Comparison of ENCODE assay signal across 27 mouse cellular contexts in the genomic region with DNA sequence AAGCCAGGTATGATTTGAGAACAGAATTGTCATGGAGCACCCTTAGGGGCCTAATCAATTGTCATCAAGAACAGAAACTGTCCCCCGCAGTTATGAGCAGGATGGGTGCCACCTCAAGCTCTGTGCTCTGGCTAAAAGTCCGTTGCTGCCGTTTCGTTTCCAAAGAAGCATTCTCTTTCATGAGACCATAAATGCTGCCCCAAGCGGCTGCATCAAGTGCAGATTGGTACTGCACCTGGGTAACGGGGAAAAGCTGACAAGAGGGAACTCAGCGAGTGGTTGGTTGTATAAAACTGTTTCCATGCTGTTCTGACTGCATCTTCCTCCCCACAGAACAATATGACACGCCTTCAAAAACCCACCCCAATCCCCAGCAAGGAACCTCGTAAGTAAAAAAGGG.
DNase-seq lines count a peak whose midpoint lies in the region; ATAC-seq and TF ChIP-seq lines count a peak whose summit lies in the region.
"Had no signal": no experiment of that assay in that cellular context is flagged by ENCODE, and none has a peak within 500 bp of the region (broad histone marks: within the 10 kb centered on the region; RNA-seq: fewer than 3 reads in every experiment).

No protein-coding gene starts in this region.

- no peak overlapping the region for H3K4me3 ChIP-seq in forebrain, postnatal 0 days (ENCODE audit: low read depth, low read length)
- no peak overlapping the region for H3K4me3 ChIP-seq in forebrain, embryonic 10.5 days
- no peak overlapping the region for H3K4me3 ChIP-seq in heart, adult 2 months
- H3K4me3 ChIP-seq in left cerebral cortex, adult 2 months: no peak overlapping the region
- H3K4me3 ChIP-seq in cortical plate, adult 2 months (ENCODE audit: insufficient read depth, low read length): no peak overlapping the region
- H3K4me3 ChIP-seq: forebrain, embryonic 12.5 days; forebrain, embryonic 15.5 days; heart, embryonic 10.5 days; heart, embryonic 13.5 days; hindbrain, embryonic 12.5 days; intestine, embryonic 15.5 days had no signal

- peaks cover 2% of the 10 kb centered on the region; the same call in 1 of the 2 replicates for H3K79me2 ChIP-seq in heart, adult 2 months (replicated peaks; ENCODE audit: control insufficient read depth, insufficient read depth, low read length)

- no peaks in the 10 kb centered on the region for H3K27me3 ChIP-seq in forebrain, postnatal 0 days (ENCODE audit: insufficient read depth, low read length)
- H3K27me3 ChIP-seq in forebrain, embryonic 10.5 days (ENCODE audit: poor library complexity, severe bottlenecking): no peaks in the 10 kb centered on the region
- no peaks in the 10 kb centered on the region for H3K27me3 ChIP-seq in heart, adult 2 months (ENCODE audit: control insufficient read depth, insufficient read depth, low read length)
- H3K27me3 ChIP-seq: forebrain, embryonic 12.5 days; forebrain, embryonic 15.5 days; heart, embryonic 13.5 days; hindbrain, embryonic 12.5 days; intestine, embryonic 15.5 days; Patski had no signal

- H3K9me3 ChIP-seq in forebrain, postnatal 0 days (ENCODE audit: low read length): no peaks in the 10 kb centered on the region
- H3K9me3 ChIP-seq in forebrain, embryonic 10.5 days: no peaks in the 10 kb centered on the region
- H3K9me3 ChIP-seq: forebrain, embryonic 12.5 days; forebrain, embryonic 15.5 days; G1E; heart, embryonic 10.5 days; heart, embryonic 13.5 days; hindbrain, embryonic 12.5 days; intestine, embryonic 15.5 days had no signal

- H3K4me1 ChIP-seq in forebrain, postnatal 0 days (ENCODE audit: insufficient read depth): no peaks in the 10 kb centered on the region
- peaks cover 6% of the 10 kb centered on the region for H3K4me1 ChIP-seq in forebrain, embryonic 10.5 days
- H3K4me1 ChIP-seq in heart, adult 2 months (ENCODE audit: control insufficient read depth, insufficient read depth, low read length): peaks cover 13% of the 10 kb centered on the region
- no peaks in the 10 kb centered on the region; the same call in 1 of the 2 replicates for H3K4me1 ChIP-seq in cortical plate, adult 2 months (ENCODE audit: control insufficient read depth, insufficient read depth, low read length)
- H3K4me1 ChIP-seq: forebrain, embryonic 12.5 days; forebrain, embryonic 15.5 days; hindbrain, embryonic 12.5 days had no signal

- no peak overlapping the region for H3K9ac ChIP-seq in forebrain, postnatal 0 days
- no peak overlapping the region for H3K9ac ChIP-seq in heart, adult 2 months (ENCODE audit: low read depth, low read length)
- H3K9ac ChIP-seq: forebrain, embryonic 12.5 days; forebrain, embryonic 15.5 days; heart, embryonic 13.5 days; hindbrain, embryonic 12.5 days; intestine, embryonic 15.5 days had no signal

- intact Hi-C loops in heart, adult 2 months (cut with DNase I): no loop called here
- intact Hi-C loops in left cerebral cortex, adult 2 months (cut with DNase I): loop anchor here (10.0 kb wide), 1 partner anchor 464 kb away; no protein-coding TSS in a partner anchor
- intact Hi-C loops in left cerebral cortex, postnatal 25 days (cut with DNase I): loop anchor here (1.0 to 10.0 kb wide), 3 partner anchors 137 to 461 kb away; no protein-coding TSS in a partner anchor

- no peak for DNase-seq in forebrain, postnatal 0 days
- DNase-seq in forebrain, embryonic 10.5 days (ENCODE audit: extremely low spot score, low spot score): no peak
- peak; percentile 34 for DNase-seq in heart, adult 11 months
- DNase-seq in heart, adult 2 months: no peak
- DNase-seq in left cerebral cortex, adult 2 months (ENCODE audit: extremely low spot score in 1 of 2, low spot score in 2 of 2): no peak
- no peak for DNase-seq in left cerebral cortex, postnatal 25 days (ENCODE audit: low spot score in 2 of 2)
- DNase-seq: adrenal gland, postnatal 10 days; adrenal gland, postnatal 36 days; cerebellum, adult 11 months; cerebellum, adult 8-10 months; cerebellum, postnatal 10 days; cerebellum, postnatal 36 days; gastrocnemius, postnatal 10 days; heart, adult 18-20 months; heart, postnatal 14 days; heart, postnatal 4 days; kidney, adult 11 months had no signal

- H3K36me3 ChIP-seq in forebrain, postnatal 0 days (ENCODE audit: insufficient read depth): no peaks in the 10 kb centered on the region
- peaks cover 3% of the 10 kb centered on the region for H3K36me3 ChIP-seq in forebrain, embryonic 10.5 days (replicated peaks)
- H3K36me3 ChIP-seq in heart, adult 2 months (ENCODE audit: control insufficient read depth, insufficient read depth, low read length): peaks cover 10% of the 10 kb centered on the region
- H3K36me3 ChIP-seq: forebrain, embryonic 12.5 days; forebrain, embryonic 15.5 days; heart, embryonic 10.5 days; hindbrain, embryonic 12.5 days; intestine, embryonic 15.5 days had no signal

- TF ChIP-seq CTCF in forebrain, postnatal 0 days (IDR thresholded peaks at IDR 0.05; ENCODE audit: low read depth): 0 out of 2 replicates have a peak, but pooled peaks have one; percentile 19
- TF ChIP-seq CTCF in heart, adult 2 months (IDR thresholded peaks at IDR 0.05): no peak
- peak; percentile 8; the same call in 1 of the 2 replicates for TF ChIP-seq CTCF in left cerebral cortex, adult 2 months (IDR thresholded peaks at IDR 0.05)
- TF ChIP-seq CTCF in cortical plate, adult 2 months (IDR thresholded peaks at IDR 0.05; ENCODE audit: extremely low read depth, insufficient read depth, low read length): 0 out of 2 replicates have a peak, but pooled peaks have one; percentile 29

- TF ChIP-seq EP300 in heart, adult 2 months (IDR thresholded peaks at IDR 0.05; ENCODE audit: insufficient read depth, low read depth, low read length): no peak

- TF ChIP-seq POLR2A in heart, adult 2 months (IDR thresholded peaks at IDR 0.05; ENCODE audit: insufficient read depth, low read depth, low read length): no peak
- no peak for TF ChIP-seq POLR2A in cortical plate, adult 2 months (IDR thresholded peaks at IDR 0.05; ENCODE audit: extremely low read depth, insufficient read depth, low read length)

- 77% methylated on average over 9 of the region's 9 CpGs for WGBS in forebrain, postnatal 0 days
- WGBS in forebrain, embryonic 10.5 days: 89% methylated on average over 9 of the region's 9 CpGs
- 93% methylated on average over 9 of the region's 9 CpGs for WGBS in heart, adult 2 months

- ATAC-seq in forebrain, postnatal 0 days: no peak
- ATAC-seq in erythroid progenitor cell, adult 5-6 weeks (replicated peaks; ENCODE audit: low FRiP score, poor library complexity, severe bottlenecking): no peak
- ATAC-seq: Patski had no signal

- H3K27ac ChIP-seq in forebrain, postnatal 0 days (ENCODE audit: low read depth, low read length): no peak overlapping the region
- no peak overlapping the region for H3K27ac ChIP-seq in forebrain, embryonic 10.5 days
- H3K27ac ChIP-seq in heart, adult 2 months: no peak overlapping the region
- no peak overlapping the region for H3K27ac ChIP-seq in left cerebral cortex, adult 2 months
- no peak overlapping the region for H3K27ac ChIP-seq in cortical plate, adult 2 months (ENCODE audit: insufficient read depth, low read length)
- H3K27ac ChIP-seq: forebrain, embryonic 12.5 days; forebrain, embryonic 15.5 days; heart, embryonic 10.5 days; heart, embryonic 13.5 days; hindbrain, embryonic 12.5 days; intestine, embryonic 15.5 days had no signal

- no peak overlapping the region for H3K4me2 ChIP-seq in forebrain, postnatal 0 days (ENCODE audit: low read depth)
- H3K4me2 ChIP-seq: forebrain, embryonic 12.5 days; forebrain, embryonic 15.5 days; heart, embryonic 13.5 days; hindbrain, embryonic 12.5 days; intestine, embryonic 15.5 days had no signal
